Mouse (Mus musculus): Measurements from ENCODE around the gene C130050O18Rik.

Gene C130050O18Rik

GRCm38 (mm10) chr5:139404801-139405401 lies at the start of gene C130050O18Rik:
TSS of gene C130050O18Rik (plus strand) at chr5:139405280.
- DNase-seq (ENCODE audit: low spot score) = no peak

DNA sequence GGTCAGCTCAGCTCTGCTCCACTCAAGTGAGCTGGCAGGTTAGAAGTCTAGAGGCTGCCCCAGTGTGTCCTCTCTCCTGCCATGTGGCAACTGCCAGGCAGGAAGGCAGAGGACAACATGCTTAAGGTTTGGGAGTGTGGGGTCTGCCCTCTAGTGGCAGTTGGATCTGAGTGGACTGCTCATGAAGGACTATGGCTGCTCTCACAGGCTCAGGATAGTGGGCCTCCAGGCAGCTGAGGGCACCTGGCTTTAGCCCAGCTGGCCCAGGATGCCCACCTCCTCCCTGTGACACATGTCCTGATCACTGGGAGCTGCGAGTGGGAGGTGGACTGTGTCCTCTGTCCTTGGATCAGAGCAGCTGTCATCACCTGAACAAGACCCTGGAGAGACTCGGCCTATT lies 46.4 kb upstream of the C130050O18Rik start:
- DNase-seq (ENCODE audit: low spot score) = no peak

- no peak for DNase-seq (ENCODE audit: low spot score)
Observed at GRCm38 (mm10) chr5:139359244-139359643, 45.8 kb upstream of the C130050O18Rik start.

- no peak for DNase-seq (ENCODE audit: low spot score)
Observed at GRCm38 (mm10) chr5:139363858-139364257, 41.2 kb upstream of the C130050O18Rik start.

DNA sequence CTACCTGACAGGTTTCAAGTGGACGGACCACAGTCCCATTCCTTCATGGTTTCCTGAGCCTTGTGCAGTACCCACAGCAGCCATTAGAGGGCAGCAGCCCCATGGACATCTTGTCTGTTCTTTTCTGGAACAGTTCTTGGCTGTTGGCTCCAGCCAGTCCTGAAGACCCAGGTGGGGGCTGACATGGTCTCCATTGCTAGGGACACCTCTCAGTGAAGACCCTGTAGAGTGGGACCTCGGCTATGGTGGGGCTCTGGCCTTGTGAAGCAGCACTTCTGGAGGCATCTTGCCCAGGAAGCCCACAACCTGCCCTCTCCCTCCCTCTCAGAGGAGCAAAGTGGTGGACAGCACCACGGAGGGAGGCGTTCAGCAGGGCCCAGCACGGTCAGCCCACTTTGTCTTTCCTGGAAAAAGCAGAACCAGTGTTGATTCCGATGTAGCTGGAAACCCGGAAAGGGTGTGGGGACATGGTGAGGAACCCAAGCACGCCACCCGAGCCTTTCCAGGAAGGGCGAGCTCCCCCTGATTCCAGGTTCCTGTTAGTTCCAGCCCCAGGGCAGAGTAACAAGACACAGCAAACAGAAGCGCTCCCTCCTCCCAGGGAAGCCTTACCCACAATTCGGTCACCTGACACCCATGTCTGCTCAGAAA lies 40.7 kb upstream of the C130050O18Rik start:
- DNase-seq (ENCODE audit: low spot score) = peak; percentile 95

DNA sequence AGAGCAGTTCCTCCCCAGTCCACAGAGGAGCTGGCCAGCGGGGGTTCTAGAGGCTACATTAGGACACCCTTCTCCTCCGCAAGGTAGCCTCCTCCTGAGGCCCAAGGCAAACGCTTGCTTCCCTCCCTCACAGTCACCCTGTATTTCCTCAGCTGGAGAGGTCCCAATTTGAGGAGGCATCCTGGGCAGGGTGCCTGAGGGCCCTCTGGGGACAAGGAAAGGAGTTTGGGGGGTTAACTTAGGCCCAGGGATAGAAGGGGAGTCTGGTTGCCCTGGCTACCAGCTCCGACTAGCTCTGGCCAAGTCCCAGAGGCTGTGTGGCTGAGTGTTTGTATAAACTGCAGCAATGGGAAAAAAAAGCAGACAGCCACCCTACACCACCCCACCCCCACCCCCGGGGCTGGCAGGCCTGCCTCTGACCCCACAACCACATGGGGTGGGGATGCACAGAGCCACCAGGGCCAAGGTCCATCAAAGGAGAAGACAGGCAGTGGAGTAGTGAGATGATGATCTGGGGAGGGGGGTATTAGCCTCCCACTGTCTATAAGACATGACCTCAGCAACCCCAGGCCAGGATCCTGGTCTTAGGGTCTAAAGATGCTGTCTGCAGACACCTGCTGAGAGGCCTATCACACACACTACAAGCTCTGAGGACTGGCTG lies 40.0 kb upstream of the C130050O18Rik start:
- no peak for DNase-seq (ENCODE audit: low spot score)

DNA sequence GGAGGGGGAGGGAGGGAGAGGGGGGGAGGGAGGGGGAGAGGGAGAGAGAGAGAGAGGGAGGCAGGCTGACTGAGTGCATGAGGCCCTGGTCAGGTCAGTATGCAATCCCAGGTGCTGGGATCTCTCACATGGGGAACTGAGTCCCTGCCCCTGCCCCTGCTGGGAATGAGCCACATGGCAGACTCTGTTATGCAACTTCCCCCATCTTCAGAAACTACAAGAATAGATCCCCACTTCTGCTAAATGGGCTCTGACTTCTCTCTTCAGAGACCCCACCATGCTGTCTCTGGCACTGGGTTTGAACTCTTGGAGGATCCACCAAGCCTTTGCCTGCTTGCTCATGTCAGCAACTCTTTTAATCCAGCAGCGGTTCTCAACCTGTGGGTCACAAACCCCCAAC lies 39.3 kb upstream of the C130050O18Rik start:
- DNase-seq (ENCODE audit: low spot score) = no peak

- DNase-seq (ENCODE audit: low spot score) = no peak
Observed at GRCm38 (mm10) chr5:139366484-139366883, 38.6 kb upstream of the C130050O18Rik start.

GRCm38 (mm10) chr5:139367884-139368458 lies 37.1 kb upstream of the C130050O18Rik start:
- no peak for DNase-seq (ENCODE audit: low spot score)

DNA sequence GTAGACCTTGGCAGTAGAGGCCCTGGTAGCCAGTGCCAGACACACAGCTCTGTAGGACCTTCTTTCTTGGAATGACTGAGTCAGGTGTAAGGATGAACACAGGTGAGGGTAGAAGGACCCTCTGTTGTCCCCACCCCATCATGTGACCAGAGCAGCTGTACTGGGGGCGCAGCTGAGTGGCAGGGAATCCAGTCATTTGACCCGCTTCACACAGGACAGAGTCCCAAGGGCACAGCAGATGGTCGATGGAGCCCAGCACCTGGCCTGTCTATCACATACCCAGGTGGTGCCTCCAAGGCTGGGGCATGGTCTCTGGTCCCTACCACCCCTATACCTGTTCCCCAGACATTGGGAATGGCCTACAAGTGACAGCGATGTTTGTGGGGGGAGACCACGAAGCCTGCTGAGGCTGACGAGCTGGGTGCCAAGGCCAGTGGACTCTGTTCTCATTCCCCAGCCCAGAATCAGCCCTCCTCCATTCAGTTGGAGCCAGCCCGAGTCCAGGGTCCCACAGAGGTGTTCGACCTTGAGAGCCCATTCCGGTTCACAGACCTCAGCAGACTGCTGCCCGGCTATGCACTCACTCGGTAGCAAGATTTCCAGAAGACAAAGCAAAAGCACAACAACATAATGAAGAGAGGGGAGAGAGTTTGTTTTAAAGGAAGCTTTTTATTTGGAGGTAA lies 36.3 kb upstream of the C130050O18Rik start:
- DNase-seq (ENCODE audit: low spot score) = no peak

DNA sequence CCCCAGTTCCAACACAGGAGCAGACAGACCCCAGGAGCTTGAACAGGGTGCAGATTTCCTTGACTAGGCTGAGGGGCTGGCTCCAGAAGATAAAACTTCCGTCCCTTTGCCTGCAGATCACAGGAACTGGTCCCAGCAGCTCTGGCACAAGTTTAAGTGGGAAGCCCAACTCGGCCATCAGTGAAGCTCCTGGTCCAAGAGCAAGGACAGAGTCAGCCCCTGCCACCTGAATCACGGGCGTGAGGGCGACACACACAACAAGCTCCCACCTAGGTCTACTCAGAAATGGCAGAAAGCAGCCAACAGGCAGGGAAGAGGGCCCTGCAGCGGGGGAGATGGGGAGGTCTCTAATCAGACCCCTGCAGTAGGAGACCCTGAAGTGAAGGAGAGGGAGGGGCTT lies 34.7 kb upstream of the C130050O18Rik start:
- DNase-seq (ENCODE audit: low spot score) = no peak

DNA sequence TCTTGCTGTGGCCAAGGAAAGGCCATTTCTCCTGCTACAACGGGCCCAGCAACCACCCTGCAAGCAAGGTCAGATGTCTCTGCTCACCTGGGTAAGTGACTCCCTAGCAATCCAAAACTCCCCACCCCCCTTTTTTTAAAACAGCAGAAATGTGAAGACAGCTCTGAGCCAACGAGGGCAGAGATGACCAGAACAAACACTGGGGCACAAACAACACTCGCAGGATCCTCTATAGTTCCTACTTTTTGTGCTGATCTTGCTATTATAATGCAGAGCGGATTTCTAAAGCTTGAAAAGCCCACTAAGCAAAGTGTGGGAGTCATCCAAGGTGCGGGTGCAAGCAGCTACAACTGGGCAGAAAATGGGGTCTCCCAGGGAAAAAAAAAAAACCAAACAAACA lies 34.0 kb upstream of the C130050O18Rik start:
- no peak for DNase-seq (ENCODE audit: low spot score)

- peak; percentile 87 for DNase-seq (ENCODE audit: low spot score)
Observed at GRCm38 (mm10) chr5:139371631-139372401, 33.3 kb upstream of the C130050O18Rik start.

DNA sequence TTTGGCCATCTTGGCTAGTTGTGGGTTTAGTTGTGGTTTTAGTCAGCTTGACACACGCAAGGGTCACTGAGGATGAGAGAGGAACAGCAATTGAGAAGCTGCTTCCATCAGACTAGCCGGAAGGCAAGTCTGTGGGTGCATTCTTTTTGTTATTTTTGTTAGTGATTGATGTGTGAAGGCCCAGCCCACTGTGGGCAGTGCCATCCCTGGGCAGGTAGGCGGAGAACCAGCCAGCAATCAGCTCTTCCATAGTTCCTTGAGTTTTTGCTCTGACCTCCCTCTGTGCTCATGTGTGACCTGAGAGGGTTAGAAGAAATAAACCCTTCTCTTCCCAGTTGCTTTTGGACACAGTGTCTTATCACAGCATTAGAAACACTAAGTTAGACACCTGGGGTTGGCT lies 32.0 kb upstream of the C130050O18Rik start:
- DNase-seq (ENCODE audit: low spot score) = no peak

DNA sequence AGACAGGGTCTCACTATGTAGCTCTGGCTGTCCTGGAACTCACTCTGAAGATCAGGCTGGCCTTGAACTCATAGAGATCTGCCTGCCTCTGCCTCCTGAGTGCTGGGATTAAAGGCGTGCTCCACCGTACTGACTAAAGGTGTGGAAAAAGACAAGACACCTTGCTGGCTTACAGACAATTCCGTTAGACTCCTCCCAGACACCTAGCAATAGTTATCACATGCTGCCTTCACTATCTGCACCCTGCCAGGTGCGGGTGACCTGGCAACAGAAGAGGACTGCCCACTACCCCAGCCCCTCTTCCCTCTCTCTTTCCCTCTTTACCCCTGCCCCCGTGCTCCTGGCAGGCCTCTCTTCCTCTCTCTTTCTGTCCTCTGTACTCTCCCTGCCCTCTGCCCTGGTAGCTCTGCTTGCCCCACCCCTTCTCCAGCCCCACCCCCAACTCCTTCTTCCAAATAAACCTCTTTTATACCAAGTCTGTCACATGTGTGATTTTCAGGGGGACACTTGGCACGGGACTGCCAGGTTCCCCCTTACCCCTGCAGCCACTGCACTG lies 31.1 kb upstream of the C130050O18Rik start:
- no peak for DNase-seq (ENCODE audit: low spot score)

- no peak for DNase-seq (ENCODE audit: low spot score)
Observed at GRCm38 (mm10) chr5:139374841-139375240, 30.2 kb upstream of the C130050O18Rik start.

DNA sequence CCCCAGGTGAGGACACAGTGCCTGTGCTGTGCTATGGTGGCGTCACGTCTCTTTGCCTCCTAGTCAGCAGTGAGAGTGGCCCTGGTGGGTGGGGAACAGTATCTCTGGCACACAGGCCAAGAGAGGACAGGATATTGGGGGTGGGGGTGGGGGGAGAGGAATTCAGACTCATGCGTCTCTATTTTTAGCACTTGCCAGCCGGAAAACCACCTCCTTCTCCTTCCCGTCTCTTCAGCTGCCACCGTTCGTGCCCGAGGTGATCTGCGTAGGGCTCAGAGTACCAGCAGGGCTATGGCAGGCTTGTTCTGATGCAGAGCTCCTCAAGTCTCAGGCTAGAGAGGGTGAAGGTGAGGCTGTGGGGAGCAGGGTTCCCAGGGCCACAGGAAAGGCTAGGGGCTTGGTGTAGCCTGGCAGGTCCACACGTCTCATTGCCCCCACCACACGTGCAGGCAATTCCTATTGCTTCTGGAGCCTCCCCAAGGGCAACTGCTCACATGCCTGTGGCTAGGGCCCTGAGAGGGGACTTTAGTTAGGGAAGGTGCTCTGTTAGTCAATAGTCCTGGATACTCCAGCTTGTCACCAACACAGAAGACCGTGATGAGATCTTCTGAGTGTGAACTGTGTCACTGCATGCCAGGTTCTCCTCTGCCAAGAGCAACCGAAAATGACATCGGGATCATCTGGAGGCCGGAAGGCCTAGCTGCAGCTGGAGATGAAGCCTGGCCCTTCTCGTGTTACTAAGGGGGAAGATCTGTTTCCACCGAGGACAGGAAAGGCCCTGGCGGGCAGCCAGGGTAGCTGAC lies 27.4 kb upstream of the C130050O18Rik start, which contains the start of gene Gpr146:
Gpr146 (plus strand) TSS at position 230 of the 803 bp plus-strand sequence.
- no peak for DNase-seq (ENCODE audit: low spot score)

- DNase-seq (ENCODE audit: low spot score) = no peak
Observed at GRCm38 (mm10) chr5:139378271-139378556, 26.9 kb upstream of the C130050O18Rik start.

GRCm38 (mm10) chr5:139378986-139379629 lies 26.0 kb upstream of the C130050O18Rik start:
- DNase-seq (ENCODE audit: low spot score) = peak; percentile 42

GRCm38 (mm10) chr5:139379771-139380384 lies 25.2 kb upstream of the C130050O18Rik start:
- DNase-seq (ENCODE audit: low spot score) = no peak
